Mouse (Mus musculus): ENCODE results near the gene Gm45140.

Gm45140 gene

DNA sequence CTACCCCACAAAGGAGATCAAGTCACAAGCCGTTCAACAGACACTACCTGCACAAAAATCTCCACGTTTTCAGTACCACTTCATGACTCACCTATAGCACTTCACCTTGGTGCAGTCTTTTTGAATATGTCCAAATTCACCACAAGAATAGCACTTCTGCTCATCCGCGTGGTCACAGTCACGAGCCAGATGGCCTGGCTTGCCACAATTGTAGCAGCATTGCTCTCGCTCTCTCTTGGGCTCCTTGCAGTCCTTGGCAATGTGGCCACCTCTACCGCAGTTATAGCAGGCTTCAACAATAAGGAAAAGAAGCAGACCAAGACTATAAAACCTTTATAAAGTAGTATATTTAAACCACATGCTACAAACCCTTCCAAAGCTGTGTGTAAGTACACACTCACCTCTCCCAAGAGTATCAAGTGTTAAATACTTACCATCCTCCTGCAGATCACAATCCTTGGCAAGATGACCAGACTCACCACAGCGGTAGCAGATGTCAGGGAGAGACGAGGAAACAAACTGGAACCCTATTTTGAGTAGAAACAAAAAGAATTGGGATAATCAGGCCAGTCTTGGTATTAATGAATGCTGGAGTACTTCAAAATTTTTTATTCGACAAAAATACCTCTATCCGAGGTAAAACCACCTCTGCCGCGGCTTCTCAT is 9.6 kb upstream of the Gm45140 start:
- DNase-seq (ENCODE audit: low read depth in 2 of 2, low spot score in 2 of 2) = no peak

DNA sequence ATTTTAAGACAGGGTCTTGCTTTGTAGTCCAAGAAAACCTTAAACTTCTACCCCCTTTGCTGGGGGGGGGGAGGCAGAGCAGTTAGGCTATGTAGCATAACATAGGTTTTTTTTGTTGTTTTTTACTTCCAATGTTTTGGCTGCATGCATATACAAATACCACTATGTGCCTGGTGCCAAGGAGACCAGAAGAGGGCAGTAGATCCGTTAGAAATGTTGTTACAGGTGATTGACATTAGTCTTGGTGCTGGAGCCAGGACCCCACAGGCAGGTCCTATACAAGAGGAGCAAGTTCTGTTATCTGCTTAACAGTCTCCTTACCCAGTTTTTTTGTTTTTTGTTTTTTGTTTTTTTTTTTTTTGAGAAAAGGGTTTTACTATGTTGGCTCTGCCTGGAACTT is 6.7 kb upstream of the Gm45140 start:
- peak in 1 of 2 experiments; percentile 42 for DNase-seq (ENCODE audit: low read depth in 2 of 2, low spot score in 2 of 2)

DNA sequence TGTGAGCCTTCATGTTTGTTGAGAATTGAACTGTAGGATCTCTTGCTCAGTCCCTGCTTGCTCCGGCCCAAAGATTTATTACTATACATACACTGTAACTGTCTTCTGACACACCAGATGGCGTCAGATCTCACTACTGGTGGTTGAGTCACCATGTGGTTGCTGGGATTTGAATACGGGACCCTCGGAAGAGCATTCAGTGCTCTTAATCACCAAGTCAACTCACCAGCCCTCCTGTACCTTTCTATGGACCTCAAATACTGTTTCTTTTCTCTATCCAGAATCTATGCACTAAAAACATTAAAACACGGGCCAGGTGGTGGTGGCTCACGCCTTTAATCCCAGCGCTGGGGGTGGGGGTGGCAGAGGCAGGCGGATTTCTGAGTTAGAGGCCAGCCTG is 6.0 kb upstream of the Gm45140 start:
- DNase-seq (ENCODE audit: low read depth in 2 of 2, low spot score in 2 of 2) = no peak

DNA sequence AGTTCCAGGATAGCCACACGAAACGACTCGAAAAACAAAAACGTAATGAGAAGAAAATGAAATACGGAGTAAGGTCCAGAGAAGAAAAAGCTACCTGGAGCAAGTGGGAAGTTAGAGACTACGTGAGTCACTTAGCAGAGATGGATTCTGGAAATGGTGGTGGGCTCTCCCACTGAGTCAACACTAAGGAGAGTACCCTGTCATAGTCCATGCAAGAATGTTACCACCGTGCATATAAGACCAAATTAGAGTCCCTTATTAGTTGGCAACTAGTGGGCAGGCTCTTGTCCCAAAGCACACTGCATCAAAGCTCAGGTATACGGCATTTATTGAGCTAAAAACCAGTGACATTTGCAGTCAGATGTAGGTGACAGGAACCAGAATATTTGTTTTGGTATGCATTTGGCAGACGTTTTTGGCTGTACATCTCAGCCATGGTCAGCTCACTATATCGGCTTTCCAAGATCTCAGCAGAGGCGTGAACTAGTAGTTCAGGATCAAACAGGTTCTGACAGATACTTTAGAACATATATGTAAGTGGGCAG is 4.3 kb upstream of the Gm45140 start:
- no peak for DNase-seq (ENCODE audit: low read depth in 2 of 2, low spot score in 2 of 2)

DNA sequence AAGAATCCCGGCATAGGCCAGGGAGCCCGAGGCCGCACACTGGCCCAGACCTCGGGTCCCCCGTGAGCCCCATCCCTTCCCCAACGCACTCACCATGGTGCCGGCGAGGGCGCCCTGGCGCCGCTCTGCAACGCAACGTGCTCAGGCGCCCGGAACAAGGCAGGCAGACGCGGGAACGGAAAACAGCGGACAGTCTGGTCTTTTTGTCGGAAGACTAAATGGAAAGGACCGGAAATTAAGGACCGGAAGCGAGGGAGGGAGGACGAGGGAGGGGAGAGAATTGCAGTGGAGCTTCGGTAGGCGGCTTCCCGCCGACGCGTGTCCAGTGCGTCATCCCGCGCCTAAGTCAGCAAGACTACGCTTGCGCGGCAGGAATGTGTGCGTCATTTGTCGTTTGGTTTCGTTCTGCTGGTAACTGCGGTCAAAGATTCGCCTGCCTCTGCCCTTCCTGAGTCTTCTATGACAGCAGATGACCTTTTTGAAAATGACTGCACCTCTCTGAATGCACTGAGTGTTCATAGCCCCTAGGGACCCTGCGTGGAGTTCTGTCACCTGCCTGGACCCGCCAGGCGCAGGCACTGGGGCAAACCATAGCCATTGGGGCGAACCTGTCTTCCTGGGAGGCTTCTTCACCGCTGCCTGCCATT is 3.1 kb upstream of the Gm45140 start, which contains the start of gene Isy1:
Isy1 (minus strand) TSS at position 248 of the 647 bp plus-strand sequence.
- DNase-seq (ENCODE audit: low read depth in 2 of 2, low spot score in 2 of 2) = peak; percentile 97

DNA sequence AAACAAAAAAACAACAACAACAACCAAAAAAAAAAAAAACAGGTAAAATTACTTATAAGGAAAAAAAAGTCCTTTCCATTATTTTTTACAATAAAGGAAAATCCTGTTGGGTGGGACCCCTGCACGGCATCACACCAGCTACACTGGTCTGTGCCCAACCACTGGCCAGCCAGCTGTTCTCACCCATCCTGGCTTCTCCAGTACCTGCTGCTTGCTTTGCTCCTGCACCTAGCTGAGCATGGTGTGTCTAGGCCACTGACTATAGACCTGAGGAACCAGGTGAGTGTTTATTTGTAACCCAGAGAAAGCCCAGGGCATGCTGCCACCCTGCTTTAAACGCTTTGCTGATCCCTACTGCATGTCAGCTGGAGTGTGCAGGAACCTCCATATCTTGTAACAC is 15.2 kb downstream of the Gm45140 start:
- DNase-seq (ENCODE audit: low read depth in 2 of 2, low spot score in 2 of 2) = no peak

DNA sequence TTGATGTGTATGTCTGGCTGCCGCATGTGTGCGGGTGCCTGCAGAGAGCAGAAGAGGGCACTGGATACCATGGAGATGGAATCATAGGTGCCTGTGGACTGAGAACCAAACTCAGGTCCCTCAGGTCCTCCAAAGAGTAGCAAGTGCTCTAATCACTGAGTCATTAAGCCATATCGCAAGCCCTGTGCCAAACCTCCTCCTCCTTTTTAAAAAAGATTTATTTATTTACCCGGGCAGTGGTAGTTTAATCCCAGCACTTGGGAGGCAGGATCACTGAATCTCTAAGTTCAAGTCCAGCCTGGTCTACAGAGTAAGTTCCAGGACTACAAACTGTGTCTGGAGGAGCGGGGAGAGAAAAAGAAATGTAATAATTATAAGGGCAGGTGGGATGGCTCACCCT is 21.1 kb downstream of the Gm45140 start:
- DNase-seq (ENCODE audit: low read depth in 2 of 2, low spot score in 2 of 2) = no peak

DNA sequence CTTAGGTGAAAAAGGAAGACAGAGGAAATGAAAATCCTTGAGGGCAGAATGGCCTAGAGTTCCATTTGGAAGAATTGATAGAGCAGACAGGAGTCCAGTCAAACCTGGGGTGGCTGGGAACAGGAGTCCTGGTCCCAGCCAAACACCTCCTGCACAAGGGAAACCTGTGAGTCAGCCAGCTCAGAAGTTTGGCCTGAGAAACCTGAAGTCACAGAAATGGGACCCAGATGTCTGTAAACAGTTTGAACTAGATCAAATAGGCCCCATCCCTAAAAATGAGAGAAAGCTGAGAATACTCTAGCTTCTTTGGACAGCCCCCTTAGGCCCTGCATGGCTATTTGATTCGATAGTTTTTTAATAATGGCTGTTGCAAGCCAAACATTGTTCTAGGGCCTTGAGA is 22.9 kb downstream of the Gm45140 start:
- no peak for DNase-seq (ENCODE audit: low read depth in 2 of 2, low spot score in 2 of 2)

DNA sequence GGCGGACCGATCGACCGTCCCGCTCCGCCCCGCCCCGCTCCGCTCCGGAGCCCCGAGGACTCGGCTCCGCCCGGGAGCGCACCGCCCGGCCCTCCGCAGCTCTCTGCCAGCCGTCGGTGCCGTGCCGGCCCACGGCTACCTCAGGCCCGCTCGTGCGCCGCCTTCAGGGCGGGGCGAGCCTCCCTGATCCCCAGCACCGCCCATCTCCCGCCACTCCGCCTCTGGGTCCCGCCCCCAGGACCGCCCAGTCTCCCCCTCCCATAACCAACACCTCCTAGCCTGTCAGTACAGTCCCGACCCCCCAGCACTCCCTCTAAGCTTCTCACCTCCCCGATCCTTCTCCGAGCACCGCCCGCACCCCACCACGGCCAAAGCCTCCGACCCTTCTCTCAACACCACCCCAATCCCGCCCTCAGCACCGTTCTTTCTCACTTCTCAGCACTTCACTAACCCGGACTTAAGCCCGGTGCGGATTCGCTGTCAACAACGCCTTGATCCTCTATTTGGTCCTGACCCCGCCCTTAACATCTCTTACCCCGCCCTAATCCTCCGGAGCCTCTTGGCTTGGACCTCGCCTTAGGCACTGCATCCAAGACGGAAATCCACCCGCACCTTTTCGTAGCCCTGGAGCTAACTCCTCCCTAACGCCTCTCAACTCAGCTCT is 23.8 kb downstream of the Gm45140 start, which contains the start of gene Rab43:
Rab43 (minus strand) TSS at position 490 of the 664 bp plus-strand sequence.
- DNase-seq (ENCODE audit: low read depth in 2 of 2, low spot score in 2 of 2) = peak; percentile 74 to 82

DNA sequence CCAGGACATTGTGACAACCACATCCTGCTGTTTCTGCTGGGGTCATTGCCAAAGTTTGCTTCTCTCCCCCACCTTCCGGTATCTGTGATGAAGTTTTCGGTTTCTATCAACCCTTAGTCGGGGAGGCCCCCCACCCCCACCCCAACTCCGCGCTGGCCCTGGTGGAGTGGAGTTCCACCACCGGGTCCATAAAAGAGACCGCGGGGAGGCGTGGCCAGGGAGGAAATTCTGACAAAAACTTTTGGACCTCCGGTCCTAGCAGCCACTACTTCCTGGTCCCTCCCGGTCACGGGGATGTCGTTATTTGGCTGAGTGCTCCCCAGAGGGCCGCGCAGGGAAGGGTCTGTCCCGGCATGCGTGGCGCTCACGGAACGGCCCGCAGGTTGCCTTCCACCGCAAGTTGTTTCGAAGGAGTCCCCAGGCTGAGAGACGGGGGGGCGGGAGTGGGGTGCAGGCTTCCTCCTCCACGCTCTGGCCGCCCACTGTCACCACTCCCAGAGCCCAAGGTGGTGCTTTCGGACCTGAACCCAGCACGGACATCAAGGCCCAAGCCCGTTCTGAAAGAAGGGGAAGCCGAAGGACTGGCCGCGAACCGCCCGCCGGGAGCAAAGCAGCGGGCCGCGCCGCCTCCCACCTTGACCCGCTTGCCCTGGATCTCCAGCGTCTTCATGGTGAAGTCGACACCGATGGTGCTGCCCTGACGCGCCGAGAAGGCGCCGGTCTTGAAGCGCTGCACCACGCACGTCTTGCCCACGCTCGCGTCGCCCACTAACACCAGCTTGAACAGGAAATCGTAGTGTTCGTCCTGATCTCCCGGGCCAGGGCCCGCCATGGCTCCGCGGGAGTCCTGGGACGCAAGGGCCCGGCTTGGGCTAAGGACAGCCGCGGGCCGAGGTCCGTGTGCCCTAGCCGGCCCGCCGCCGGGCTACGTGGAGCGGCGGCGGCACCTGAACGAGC is 24.6 kb downstream of the Gm45140 start:
- DNase-seq (ENCODE audit: low read depth in 2 of 2, low spot score in 2 of 2) = peak; percentile 40 to 46

DNA sequence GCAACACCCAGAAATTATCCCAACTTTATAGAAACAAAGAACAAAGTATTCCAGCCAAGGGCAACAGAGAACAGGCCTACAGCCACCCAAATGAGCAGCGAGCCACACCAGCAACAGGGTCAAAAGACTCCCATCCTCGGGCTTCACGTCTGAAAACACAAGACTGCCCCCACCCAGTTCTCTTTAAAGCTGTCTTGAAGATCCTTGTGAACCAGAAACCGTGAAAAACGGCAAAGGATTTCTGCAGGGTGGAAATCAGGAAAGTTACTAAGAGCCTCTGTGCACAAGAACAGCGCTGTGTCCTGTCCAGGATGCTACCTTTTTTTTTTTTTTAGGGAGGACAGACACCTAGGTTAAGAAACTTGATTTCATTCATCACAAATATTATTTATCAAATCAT is 25.3 kb downstream of the Gm45140 start:
- no peak for DNase-seq (ENCODE audit: low read depth in 2 of 2, low spot score in 2 of 2)

DNA sequence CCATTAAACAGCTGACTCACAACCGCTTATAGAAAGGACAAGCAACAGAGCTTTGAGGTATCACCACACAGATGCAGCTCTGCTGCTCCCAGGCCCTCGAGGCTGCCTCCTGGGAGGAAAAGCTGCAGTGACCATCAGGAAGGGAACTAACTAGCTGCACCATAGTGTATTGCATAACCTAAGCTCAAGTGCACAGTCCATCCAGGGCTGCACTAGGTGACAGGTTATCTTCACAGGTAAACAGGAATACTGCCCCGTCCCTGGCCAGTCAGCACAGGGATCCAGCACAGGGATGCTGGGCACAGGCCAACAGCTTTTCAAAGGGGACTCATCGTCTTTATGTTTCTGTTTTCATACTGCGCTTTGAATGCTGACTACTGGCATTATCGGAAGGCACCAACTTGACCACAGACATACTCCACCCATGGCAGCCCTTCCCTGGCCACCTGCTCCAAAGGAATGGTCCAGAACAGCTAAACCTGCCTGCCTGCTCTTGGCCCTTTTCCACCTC is 25.9 kb downstream of the Gm45140 start:
- DNase-seq (ENCODE audit: low read depth in 2 of 2, low spot score in 2 of 2) = no peak

DNA sequence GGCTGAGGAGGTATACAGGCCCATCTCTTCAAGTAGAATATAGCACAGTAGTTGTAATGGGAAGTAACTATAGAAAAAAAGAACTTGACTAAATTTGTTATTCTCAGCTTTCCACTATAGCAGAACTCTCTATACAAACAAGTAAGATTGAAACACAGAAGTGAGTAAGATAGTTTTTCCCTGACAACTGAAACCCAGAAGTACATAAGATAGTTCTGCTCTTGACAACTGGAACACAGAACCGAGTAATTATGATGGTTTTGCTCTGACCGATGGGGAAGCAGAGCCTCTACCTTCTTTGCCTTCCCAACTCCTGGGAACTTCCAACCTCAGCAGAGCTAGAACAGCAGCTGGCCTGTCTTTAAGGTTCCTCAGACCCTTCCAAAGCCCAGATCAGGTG is 26.5 kb downstream of the Gm45140 start:
- DNase-seq (ENCODE audit: low read depth in 2 of 2, low spot score in 2 of 2) = no peak

DNA sequence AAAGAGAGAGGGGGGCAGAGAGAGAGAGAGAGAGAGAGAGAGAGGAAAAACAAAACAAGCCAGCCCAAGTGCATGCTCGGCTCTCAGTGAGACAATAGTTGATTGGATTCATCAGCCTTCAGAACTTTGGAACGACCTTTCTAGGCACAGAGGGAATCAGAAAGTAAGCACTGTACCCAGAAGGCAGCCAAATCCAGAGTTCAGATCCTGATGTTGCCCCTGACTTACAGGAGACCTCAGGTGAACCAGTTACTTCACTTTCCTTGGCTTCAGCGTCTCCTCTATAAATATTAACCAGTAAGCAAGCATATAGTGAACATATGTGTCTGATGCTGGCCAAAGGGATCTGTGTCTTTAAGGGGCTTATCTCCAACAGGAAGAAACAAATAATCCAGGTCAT is 27.1 kb downstream of the Gm45140 start:
- DNase-seq (ENCODE audit: low read depth in 2 of 2, low spot score in 2 of 2) = no peak

DNA sequence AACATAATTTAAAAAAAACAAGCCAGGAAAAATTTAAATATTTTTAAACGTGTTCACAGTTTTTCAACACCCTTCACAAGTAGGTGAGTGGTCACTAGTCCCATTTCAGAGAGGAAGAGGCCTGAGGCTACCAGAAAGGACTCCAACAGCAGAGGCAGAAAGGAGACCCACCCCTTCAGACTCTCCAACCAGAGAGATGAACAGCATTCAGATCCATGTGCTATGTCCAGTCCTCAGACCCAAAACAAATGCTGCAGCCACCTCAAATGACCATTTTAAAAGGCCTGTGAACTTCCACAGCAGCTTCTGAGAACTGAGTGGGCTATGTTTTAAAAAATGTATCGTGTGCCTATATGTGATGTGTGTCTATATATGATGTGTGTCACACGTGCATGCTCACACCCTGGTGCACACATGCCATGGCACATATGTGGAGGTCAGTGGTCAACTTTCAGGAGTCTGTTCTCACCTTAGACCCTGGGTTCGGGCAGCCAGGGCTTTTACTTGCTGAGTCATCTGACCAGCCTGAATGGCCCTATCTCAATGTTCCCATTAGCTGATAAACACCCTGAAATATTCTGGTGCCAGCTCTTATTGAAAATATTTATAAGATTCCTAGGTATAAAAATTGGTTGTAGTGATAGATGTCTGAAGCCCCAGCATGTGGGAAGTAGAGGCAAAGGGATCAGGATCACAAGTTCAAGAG is 27.7 kb downstream of the Gm45140 start:
- no peak for DNase-seq (ENCODE audit: low read depth in 2 of 2, low spot score in 2 of 2)

DNA sequence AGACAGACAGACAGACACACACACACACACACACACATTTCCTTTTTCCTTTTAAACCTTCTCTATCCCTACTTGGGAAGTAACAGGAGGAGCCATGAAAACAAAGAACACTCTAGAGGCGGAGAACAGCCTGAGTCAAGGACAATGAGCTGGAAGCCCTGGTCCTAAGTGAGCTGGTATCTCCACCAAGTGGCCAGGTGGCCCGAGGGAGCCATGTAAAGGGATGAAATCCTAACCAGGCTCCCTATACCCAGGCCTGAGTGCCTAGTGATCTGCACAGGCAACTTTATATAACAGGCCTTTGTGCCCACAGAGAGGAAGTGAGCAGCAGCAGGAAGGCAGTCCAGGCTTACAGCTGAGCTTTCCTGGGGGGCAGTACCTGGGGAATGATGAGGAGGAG is 28.7 kb downstream of the Gm45140 start:
- DNase-seq (ENCODE audit: low read depth in 2 of 2, low spot score in 2 of 2) = no peak

DNA sequence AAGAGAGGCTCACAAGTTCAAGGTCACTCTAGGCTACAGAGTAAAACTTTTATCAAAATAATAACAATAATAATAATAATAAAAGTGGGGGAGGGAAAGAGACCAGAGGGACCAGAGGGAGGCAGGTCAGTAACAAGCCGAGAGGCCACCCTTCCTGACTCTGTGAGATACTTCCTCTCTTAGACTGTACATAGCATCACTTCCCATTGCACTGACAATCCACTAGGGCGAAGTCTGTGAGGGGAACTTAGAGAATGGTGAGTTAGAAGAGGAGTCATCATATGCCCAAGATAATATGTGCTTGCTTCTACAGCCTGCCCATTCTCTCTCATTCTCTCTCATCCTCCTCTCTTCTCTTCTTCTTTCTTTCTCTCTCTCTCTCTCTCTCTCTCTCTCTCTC is 29.6 kb downstream of the Gm45140 start:
- no peak for DNase-seq (ENCODE audit: low read depth in 2 of 2, low spot score in 2 of 2)

DNA sequence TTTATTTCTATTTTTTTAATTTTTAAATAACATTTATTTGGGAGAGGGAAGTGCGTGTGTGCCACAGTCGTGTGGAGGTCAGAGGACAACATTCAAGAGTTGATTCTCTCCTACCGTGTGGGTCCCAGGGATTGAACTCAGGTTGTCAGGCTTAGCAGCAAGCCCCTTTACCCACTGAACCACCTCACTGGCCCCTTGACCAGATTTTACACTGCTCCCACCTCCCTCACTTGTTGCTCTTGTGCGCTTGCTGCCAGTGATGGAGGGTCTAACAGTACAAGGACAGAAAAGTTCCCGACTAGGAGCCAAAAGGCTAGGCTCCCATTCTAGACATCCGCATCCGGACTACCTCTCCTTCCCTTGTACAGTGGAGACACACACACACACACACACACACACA is 30.1 kb downstream of the Gm45140 start:
- no peak for DNase-seq (ENCODE audit: low read depth in 2 of 2, low spot score in 2 of 2)

DNA sequence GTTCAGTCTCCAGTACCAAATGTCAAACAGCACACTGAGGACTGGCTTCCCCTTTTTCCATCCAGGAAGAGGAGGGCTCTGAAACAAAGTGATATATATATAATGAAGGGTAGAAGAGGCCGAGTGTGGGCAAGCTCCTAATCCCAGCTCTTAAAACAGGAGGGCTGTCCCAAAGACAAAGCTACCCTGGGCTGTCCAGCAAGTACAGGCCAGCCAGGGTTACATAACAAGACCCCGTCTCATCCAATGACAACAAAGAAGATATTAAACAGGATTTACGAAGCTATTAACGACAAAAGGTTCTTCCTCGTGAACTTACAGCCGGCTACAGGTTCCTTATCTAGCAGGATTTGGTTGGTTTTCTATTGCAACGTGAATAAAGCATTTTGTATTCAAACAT is 30.7 kb downstream of the Gm45140 start:
- DNase-seq (ENCODE audit: low read depth in 2 of 2, low spot score in 2 of 2) = no peak

DNA sequence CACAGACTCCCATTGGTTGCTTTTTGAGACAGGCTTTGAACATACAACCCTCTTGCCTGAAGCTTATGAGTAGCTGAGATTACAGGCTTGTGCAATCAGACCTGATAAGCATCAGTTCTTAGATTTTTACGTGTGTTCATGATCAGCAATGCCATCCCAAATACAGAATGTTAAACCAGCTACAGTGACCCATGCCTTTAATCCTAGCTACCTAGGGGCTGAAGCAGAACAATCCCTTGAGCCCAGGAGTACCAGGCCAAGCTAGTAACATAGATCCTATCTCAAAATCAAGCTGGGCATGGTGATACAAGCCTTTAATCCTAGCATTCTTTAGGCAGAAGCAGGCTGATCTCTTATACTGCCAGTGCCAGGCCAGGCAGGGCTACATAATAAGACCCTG is 31.6 kb downstream of the Gm45140 start:
- no peak for DNase-seq (ENCODE audit: low read depth in 2 of 2, low spot score in 2 of 2)

All from CD8-positive naive resting alpha-beta T cell, adult 2 months (primary cell).